Mouse (Mus musculus): ENCODE data around the gene Zfp366.

The Zfp366 gene

DNA sequence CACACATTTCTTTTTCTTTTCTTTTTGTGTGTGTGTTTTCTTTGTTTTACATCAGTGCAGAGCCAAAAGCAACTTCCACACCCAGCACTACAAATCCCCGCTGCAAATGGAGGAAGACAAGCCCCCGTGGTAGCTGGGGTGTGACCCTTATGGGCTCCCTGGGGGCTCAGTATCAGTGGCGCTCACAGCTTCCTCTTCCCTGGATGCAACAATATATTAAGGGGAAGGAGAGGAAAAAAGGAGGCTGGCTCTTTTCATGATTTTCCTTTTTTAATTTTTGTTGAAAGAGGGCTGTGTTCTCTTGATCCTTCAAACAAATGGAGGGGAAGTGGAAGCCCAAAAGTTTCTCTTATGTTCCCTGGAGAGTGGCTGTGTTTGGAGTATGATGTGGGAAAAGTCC, 70.2 kb downstream of the Zfp366 start:
- DNase-seq (ENCODE audit: low spot score in 2 of 2): no peak

DNA sequence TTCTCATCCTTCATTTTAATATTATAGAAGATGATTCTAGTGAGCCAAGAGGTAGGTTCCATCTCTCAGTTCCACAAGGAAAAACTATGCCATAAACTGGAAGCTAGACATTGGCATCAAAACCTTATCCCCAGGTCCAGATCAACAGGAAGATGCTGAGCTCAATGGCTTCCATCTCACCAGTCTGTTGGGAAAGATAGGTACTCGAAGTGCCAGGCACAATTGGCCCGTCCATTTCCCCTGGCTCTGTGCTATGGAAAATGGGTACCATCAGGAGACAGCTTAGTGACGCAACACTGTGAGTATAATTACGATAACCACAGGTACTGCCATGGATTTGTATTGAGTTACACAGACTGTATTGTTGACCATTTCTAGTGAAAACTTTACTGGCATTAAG, 72.3 kb downstream of the Zfp366 start:
- no peak for DNase-seq (ENCODE audit: low spot score in 2 of 2)

DNA sequence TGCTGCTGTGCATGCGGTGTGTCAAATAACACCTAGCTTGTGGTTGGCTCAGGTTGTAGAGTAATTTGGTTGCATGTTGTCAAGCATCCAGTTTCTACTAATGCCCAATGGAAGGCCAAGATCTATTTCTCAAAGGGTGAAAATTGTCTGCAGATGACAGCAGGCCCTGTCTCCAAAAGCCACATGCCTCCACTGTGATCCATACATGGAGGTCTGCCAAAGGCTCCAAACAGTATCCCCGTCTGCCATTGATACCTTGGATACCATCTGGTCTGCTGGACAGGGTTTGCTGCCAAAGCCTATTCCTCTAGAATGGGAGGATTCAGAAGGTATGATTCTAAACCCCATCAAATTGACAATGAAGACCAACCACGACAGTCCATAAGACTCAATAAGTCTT, 74.1 kb downstream of the Zfp366 start:
- DNase-seq (ENCODE audit: low spot score in 2 of 2): no peak

DNA sequence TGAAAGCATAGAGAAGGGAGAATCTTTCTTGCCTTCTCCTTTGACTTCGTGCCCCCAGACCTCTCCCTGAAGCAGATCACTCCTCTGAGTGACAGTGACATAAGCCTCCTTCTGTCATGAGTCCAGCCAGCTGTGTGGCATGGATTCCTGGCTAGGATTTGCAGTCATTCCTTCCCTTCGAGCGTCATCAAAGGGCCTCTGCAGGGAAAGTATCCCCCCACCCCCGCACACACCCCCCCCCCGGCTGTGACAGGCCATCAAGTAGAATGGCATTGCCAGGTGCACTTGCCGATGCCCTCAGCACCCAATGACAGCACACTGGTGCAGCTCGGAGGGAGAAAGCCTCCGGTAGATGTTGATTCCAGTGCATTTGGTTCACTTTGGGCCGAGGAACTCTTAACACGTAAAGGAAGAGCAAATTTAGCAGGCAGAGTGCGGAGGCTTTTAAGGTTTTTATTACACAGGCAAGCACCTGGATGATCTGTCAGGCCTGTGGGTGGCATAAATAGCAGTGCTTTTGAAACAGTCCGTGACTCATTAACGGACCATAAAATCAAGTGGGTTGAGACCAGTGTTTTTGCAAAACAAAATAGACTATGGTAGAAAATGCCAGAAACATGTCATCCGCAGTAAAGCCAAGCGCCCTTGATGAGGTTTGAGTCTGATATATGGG, 75.0 kb downstream of the Zfp366 start:
- DNase-seq (ENCODE audit: low spot score in 2 of 2): no peak

DNA sequence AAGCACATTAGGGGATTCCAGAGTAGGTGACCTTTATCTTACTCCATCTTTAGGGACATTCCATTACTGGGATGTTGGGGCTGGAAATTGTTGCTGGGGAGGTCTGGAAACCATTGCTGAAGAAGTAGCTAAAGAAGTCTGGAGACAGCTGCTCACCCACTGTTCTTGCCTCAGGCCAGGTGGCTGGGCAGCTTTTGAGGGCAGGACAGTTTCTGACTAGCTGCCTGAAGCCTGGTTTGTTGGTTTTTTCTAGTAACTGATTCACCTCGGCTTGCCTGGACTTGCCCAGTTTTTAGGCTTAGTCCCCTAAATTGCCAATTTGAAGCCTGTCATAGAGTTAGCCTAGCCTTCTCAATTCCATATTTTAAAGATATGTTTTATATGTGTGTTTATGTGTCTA, 77.8 kb downstream of the Zfp366 start:
- DNase-seq (ENCODE audit: low spot score in 2 of 2): no peak

DNA sequence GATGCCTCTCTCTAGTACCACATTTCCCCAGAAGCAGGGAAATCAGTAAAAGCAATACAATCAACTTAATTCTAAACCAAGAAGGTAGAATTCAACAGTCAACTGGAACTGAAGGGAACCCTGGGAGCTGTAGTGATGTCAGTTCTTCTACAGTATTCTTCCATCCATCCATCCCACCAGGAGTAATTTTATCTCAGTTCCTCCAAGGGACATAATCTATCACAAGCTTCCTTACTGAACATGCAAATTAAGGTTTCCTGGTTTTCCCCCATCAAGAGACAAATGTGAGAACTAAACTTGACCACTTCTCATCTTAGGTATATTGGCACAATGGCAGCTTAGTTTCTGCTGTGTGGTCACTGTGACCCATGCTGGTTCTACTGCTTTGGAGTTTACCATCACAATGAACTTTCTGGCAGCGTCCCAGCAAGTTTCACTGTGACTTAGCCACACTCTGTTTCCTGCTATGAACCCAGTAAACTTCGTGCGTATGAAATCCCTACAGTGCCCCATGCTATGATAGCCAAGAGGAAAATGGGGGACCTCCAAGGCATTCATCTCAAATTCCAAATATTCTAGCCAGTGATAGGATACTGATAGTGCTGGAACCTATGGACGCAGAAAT, 78.6 kb downstream of the Zfp366 start:
- DNase-seq (ENCODE audit: low spot score in 2 of 2): no peak

DNA sequence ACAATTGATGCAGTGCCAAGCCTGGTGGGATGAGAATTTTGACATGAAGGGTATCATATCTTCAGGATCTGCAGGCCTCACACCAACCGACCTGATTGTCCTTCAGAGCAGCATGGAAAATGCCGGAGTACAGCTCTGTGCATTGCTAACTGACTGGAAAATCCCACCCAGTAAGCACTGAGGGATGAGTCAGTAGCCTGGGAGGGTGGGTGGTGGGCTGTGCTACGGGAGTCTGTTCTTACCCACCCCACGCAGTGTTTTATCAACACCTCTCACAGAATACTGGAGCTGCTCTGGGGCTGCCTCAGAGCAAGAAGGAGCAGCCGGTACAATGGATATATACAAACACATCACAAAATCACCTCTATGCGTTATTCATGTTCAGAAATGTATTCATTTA, 79.9 kb downstream of the Zfp366 start:
- no peak for DNase-seq (ENCODE audit: low spot score in 2 of 2)

DNA sequence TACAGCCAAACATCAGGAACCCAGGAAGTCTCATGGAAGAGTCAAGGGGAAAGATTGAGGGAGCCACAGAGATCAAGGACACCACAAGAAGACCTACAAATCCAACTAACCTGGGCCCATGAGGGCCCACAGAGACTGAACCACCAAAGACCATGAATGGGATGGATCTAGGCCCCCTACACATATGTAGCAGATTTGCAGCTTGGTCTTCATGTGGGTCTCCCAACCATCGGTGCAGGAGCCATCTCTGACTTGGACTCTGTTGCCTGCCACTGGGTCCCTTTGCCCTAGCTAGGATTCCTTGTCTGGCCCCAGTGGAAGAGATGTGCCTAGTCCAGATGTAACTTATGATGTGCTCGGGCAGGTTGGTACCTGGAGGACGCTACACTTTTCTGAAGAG, 87.4 kb downstream of the Zfp366 start:
- no peak for DNase-seq (ENCODE audit: low spot score in 2 of 2)

DNA sequence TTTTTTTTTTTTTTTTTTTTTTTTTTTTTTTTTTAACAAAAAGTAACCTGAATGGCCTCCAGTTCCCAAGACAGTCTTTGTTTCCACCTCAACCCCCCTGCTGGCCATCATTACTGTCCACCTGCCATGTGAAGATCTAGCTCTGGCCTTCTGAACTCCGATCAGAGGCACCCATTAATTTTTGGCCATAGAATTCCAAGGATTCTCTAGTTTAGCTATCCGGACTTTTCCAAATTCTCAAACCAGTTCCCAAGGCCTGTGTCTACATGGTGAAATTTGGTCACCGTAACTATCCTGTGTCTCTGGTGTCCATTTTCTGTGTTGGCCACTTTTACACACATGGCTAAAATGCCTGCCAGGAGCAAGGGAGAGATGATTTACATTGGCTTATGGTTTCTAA, 92.9 kb downstream of the Zfp366 start:
- DNase-seq (ENCODE audit: low spot score in 2 of 2): no peak

DNA sequence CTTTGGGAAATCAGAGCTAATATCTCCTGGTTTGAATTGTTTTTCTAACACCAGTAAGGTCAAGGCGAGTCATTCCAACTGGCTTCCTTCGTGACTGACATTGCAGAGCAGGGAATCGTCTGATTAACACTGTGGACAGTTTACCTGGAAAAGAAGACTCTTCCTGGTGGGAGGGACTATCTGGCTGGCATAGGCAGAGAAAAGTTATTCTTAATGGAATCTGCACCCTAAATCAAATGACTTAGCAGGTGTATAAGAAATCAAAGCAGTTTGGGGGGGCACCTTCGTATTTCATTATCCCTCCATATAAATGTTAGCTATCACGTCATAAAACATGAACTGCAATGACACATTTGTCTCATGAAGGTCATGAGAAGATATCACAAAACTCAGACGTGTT, 93.9 kb downstream of the Zfp366 start:
- DNase-seq (ENCODE audit: low spot score in 2 of 2): no peak

DNA sequence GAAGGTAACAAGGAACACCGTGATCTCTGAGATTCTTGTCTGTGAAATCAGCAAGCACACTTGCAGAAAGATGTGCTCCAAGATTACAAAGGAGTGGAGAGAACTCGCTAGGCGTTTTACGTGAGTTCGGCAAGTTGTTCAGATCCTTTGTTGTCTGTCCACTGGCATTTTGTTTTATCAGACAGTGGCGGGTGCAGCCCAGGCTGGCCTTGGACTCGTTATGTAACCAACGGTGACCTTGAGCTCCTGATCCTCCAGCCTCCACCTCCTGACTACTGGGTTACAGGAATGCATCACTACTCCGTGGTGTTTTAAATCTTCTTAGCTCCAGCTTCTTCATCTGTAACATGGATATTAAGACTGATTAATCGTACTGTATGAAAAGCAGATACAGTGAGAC, 94.7 kb downstream of the Zfp366 start:
- DNase-seq (ENCODE audit: low spot score in 2 of 2): no peak

DNA sequence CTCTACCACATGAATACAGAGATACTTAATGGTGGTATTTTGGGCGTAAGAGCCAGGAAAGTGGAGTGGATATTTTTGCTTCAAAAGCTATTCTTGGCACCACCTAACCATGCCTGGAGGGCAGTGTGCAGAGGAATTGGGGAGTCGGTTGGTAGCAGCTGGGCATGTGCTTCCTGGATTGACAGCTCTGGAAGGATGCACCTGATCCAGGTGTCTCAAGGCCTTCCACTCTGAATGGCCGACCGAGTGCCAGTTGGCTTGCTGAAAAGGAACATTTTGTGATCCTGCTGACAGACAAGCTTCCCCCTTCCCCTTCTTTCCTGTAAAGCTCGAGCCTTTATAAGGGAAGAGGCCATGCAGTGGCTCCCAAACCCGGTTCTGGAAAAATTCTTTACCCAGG, 98.3 kb downstream of the Zfp366 start:
- DNase-seq (ENCODE audit: low spot score in 2 of 2): no peak

DNA sequence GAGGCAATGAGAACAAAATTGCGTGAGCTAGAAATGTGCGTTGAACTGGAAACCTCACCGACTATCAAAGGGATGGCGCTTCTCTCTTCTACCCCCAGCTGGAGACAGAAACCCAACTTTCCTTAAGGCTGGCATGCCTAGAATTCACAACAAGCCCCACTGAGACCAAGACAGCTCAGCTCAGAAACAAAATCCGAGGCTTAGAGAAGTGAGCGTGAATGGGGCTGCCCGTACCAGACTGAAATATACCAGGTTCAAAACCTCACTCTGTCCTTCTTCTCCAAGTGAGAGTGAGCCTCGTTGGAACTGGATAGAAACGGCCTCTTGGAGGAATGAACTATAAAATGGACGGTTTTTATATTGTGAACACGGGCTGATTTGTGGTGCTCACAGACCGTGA, 99.3 kb downstream of the Zfp366 start:
- DNase-seq (ENCODE audit: low spot score in 2 of 2): no peak

DNA sequence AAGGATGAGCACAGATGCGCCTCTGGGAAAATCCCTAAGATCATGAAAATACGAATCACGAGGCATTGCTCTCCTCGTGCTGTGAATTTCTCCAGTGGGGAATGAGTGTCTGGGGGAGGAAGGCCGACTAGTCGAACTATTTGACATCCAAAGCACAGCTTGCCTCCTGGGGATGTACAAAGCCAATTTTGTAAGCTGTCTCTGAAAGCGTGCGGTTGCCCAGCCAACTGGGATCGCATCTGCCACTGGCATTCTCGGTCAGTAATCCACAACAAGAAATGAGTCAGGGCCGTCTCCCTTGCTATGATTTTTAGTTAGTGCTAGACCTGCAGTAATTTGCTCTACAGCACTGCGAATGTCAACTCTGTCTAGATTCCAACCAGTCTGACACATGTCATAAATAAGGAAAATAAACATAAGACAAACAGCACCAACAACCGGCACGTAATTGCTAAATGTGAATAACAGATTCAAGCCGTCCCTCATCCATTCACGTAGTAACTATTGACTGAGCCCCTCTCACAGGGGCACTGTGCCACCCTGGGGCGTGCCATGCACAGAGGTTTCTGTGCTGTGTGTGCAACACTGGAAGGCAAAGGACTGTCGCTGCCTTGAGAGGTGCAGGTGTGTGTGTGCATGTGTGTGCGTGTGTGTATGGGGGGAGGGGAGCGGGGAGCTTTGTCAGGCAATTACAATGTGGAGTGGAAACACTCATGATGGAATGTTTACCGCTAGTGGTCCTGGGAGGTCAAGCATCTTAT, 100.0 kb downstream of the Zfp366 start:
- no peak for DNase-seq (ENCODE audit: low spot score in 2 of 2)

DNA sequence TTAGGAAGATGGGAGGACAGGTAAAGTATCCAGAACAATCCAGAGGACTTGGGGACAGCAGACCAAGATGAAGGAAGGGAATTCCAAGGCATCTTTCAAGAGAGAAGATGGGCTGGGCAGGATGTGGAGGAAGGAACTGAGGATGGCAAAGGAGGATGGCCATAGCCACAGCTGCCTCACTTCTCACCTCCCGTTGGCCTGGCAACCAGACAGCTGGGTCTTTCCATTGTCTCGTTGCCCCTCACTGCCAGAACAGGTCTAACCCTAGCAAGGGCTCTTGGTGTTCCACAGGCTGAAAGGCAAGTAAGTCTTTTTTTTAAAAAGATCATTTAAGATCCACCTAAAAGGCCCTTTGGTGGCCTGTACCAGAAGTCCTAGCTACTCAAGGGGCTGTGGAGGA, 100.6 kb downstream of the Zfp366 start:
- no peak for DNase-seq (ENCODE audit: low spot score in 2 of 2)

DNA sequence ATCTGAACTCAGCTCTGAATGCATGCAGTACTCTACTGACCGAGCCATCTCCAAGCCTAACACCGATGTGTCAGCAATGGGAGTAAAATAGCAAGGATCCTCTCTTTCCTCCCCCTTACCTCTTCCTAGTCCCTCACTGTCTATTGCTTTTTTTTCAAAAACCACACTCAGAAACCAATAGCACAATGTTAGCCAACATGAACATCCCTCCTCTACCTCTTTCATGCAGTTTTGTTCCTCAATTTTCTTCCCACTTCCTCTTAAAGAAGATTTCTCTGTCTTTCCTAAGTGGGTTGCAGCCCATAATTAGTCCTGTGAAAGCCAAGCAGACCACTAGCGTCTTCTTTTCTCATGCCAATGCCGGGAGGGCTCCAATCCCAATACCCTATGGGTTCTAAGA, 102.6 kb downstream of the Zfp366 start:
- DNase-seq (ENCODE audit: low spot score in 2 of 2): no peak

DNA sequence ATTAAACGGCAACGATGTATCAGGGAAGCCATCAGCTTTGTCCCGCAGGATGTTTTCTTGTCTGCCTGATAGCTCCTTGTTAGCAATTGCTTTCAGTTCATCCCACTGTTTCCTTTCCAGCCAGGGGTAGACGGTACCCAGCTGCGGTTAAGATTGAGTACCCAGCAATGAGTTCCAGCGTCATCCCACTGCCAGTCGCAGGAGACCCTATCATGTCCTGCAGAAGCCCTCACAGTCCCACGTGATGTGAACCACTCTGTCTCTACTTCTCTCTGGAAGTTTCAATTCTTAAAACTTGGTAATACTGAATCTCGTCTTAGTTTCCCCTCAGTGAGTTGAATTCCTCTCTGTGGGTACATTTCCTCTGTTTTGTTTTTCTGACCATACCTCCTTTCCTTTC, 103.2 kb downstream of the Zfp366 start:
- no peak for DNase-seq (ENCODE audit: low spot score in 2 of 2)

DNA sequence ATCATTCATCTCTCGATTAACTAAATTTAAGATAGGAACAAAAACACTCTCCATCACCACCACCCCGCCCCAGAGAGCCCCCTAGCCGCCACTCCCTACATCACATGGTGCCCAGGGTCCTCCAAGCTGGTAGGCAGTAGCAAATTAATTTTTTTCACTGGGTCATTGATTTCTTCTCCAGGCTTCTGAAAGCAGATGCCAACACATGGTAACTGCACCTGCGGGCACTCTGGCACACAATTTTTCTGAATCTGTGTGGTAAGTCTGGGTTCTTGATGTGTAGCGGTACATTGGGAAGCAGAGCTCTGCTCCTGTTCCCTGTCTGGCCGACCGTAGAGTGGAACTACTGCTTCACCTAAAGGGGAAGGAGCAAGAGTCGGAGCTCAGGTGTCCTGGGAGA, 106.1 kb downstream of the Zfp366 start:
- DNase-seq (ENCODE audit: low spot score in 2 of 2): no peak

DNA sequence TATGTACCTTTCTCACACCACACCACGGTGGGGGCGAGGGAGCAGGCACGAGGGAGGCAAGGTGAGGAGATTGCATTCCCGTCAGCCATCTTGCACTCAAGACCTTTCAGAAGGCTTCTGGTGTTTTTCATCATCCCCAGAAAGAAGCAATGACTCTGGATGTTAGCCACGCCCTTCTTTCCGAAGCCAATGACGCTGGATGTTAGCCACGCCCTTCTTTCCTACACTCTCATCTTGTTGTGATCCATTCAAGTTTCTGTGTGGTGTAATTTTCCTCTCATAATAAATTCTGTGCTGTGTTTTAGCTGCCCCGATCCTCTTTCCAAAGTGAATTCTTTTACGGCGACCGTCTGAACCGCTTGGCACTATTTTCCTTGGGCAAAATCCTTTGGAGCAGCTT, 109.6 kb downstream of the Zfp366 start:
- no peak for DNase-seq (ENCODE audit: low spot score in 2 of 2)

DNA sequence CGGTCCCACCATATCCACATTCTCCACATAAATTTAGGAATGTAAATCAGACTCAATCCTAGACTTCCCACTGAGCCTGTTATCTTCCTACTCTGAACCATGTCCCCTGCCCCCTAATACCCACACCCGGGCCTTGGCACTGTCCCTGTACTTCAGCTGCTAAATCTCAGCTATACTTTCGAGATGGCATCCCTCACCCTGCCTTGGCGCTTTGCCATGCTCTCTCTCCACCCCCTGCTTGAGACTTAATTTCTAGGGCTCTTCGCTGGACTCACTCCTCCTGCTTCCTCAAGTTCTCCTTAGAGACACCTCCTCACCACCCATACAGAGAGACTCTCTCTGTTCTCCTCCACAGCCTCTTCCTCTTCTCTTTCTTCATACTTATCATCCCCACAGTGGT, 115.3 kb downstream of the Zfp366 start:
- DNase-seq (ENCODE audit: low spot score in 2 of 2): no peak
